Mouse (Mus musculus): ENCODE results near the gene Tppp2.

The Tppp2 gene

GRCm38 (mm10) chr14:51960316-51960715 is 42.1 kb downstream of the Tppp2 start:
- DNase-seq = no peak

GRCm38 (mm10) chr14:51967400-51967799 is 49.2 kb downstream of the Tppp2 start:
- no peak for DNase-seq

Data from right cerebral cortex, adult 18-20 months (tissue).